Mouse (Mus musculus): ENCODE results near the gene Gm7903.
"Not testable (repeated sequence)": the region's sequence is repeated elsewhere in the genome, so short reads cannot be mapped to it uniquely, and the experiment has no call there.

Gene Gm7903

DNA sequence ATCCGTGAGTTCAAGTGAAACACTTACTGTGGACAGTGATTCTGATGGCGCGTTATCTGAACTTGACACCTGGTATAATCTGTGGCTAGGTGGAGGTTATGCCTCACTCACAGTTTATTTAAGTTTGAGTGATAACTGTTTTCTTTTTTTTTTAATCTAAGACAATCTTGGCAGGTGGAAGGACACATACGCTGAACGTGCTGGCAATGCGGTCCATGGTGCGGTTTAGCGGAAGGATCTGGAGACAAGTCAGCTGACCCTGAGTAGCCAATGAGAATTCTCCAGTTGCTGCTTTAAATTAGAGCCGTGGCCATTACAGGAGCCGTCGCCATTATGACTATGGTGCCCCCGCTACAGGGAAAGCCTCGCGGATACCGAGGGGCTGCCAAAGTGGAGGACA lies at the start of gene Gm7903:
Gene Gm7903, plus strand, starts transcription at position 301 of the 400 bp plus-strand sequence.
- not testable (repeated sequence) for DNase-seq (ENCODE audit: low spot score in 2 of 2)

GRCm38 (mm10) chrX:135403578-135403977 lies 30.1 kb upstream of the Gm7903 start:
- not testable (repeated sequence) for DNase-seq (ENCODE audit: low spot score in 2 of 2)

GRCm38 (mm10) chrX:135421203-135421602 lies 12.4 kb upstream of the Gm7903 start:
- DNase-seq (ENCODE audit: low spot score in 2 of 2): not testable (repeated sequence)

DNA sequence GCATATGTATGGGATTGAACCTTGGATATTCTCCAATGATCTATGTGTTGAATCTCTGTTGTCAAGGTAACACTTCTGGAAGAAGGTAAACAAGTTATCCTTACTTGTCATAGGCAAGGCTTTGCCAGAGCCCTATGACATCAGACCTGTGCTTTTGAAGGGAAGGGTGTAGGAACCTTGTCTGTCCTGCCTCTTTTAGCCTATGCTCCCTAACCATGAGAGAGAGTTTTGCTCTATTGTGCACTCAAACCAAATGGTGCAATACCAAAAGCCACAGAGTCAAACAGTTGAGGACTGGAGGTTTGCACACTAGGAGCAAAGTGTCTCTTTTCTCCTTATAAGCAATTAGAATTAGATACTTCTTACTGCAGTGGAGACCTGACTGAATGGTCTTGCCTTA lies 11.8 kb upstream of the Gm7903 start:
- DNase-seq (ENCODE audit: low spot score in 2 of 2): not testable (repeated sequence)

GRCm38 (mm10) chrX:135422473-135422872 lies 11.2 kb upstream of the Gm7903 start:
- DNase-seq (ENCODE audit: low spot score in 2 of 2): not testable (repeated sequence)

DNA sequence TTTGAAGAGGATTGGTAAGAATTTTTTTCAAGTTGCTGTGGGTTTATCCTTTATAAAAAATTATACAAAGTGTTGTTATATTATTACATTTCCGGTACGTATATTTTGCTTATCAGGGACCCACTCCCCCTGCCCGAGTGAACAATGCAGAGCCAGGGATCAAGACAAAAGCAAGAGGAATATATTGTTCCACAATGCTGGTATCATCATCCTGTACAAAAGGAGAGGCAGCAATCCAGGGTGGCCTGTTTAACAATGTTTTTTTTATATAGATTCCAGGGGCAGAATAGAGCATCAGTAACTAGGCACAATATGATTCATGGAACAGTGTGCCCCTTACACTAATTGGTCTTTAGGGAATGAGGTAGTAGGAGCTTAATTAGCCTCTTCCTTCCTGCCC lies 30.5 kb downstream of the Gm7903 start:
- DNase-seq (ENCODE audit: low spot score in 2 of 2): not testable (repeated sequence)

GRCm38 (mm10) chrX:135481902-135482301 lies 48.3 kb downstream of the Gm7903 start:
- not testable (repeated sequence) for DNase-seq (ENCODE audit: low spot score in 2 of 2)

- DNase-seq (ENCODE audit: low spot score in 2 of 2): not testable (repeated sequence)
These were observed 49.5 kb downstream of the Gm7903 start for GRCm38 (mm10) chrX:135483183-135483582.

Data from spleen, postnatal 4 days (tissue).